Mouse (Mus musculus) heart, embryonic 15.5 days (tissue): ENCODE measurements around the gene Glb1l. TPM values are rescaled to one million over a fixed set of nuclear protein-coding genes. Genes with fewer than 3 reads are reported as not detected.
"Not testable (repeated sequence)": the region's sequence is repeated elsewhere in the genome, so short reads cannot be mapped to it uniquely, and the experiment has no call there.

ENCODE experiments used
- ATAC-seq: fragments of 200-750 bp; cut with Nextera tagmentation; replicated peaks from 2 replicates; pipeline ENCODE4 v1.8.0; 2017; ENCODE audit warnings: low read depth, moderate TSS enrichment; ENCODE audit not compliant: insufficient number of reproducible peaks, insufficient read depth, low FRiP score
- H3K27ac ChIP-seq: fragments of 300-500 bp; sonication (generic); 2 replicates; pipeline ENCODE4 v1.5.1; 2015; ENCODE audit warnings: mild to moderate bottlenecking, inconsistent platforms
- H3K27me3 ChIP-seq: fragments of 300-500 bp; sonication (generic); 2 replicates; pipeline ENCODE4 v1.6.1; 2015; ENCODE audit warnings: inconsistent platforms
- H3K36me3 ChIP-seq: fragments of 300-500 bp; sonication (generic); 2 replicates; pipeline ENCODE4 v1.6.1; 2015; ENCODE audit warnings: mild to moderate bottlenecking, inconsistent platforms
- H3K4me1 ChIP-seq: fragments of 300-500 bp; sonication (generic); replicated peaks from 2 replicates; pipeline ENCODE4 v1.6.1; 2015; ENCODE audit warnings: inconsistent platforms
- H3K4me2 ChIP-seq: fragments of 300-500 bp; sonication (generic); 2 replicates; pipeline ENCODE4 v1.6.1; 2015; ENCODE audit warnings: inconsistent platforms, mild to moderate bottlenecking, moderate library complexity
- H3K4me3 ChIP-seq: fragments of 300-500 bp; sonication (generic); 2 replicates; pipeline ENCODE4 v1.5.1; 2015; ENCODE audit warnings: mild to moderate bottlenecking, inconsistent platforms
- H3K9ac ChIP-seq: fragments of 300-500 bp; sonication (generic); 2 replicates; pipeline ENCODE4 v1.6.1; 2015; ENCODE audit warnings: mild to moderate bottlenecking, inconsistent platforms
- H3K9me3 ChIP-seq: fragments of 300-500 bp; sonication (generic); replicated peaks from 2 replicates; pipeline ENCODE4 v1.6.1; 2016; ENCODE audit warnings: inconsistent platforms
- WGBS: fragments of 180-500 bp; shearing (Covaris S2); methylation state at CpG from one replicate; pipeline ENCODE4 v1.1.7; 2015; ENCODE audit warnings: mixed read lengths; 5-methylcytosine and 5-hydroxymethylcytosine counted together
- polyA plus RNA-seq: library from polyadenylated mRNA; unstranded; fragments of >200 nt; fragmentation: Nextera tagmentation; extraction: Ambion mirVana; gene quantifications from 2 replicates; pipeline ENCODE4 v1.2.1, GENCODE M21; 2015

Glb1l gene
- polyA plus RNA-seq, 1 experiment from 2014 or later = 9.4 TPM

- peaks cover 37% of the 10 kb centered on the region for H3K4me1 ChIP-seq
- no peaks in the 10 kb centered on the region; the same call in 1 of the 2 replicates for H3K27me3 ChIP-seq
- peaks cover 6% of the 10 kb centered on the region; the same call in 1 of the 2 replicates for H3K36me3 ChIP-seq
- 77% methylated on average over 16 of the region's 16 CpGs for WGBS
- peak overlapping the region; percentile 41 for H3K9ac ChIP-seq
- no peak for ATAC-seq
- peak overlapping the region; percentile 94 for H3K27ac ChIP-seq
- H3K4me3 ChIP-seq = no peak overlapping the region
- no peaks in the 10 kb centered on the region for H3K9me3 ChIP-seq
- no peak overlapping the region for H3K4me2 ChIP-seq
Measured at GRCm38 (mm10) chr1:75247071-75247930, 36.7 kb upstream of the Glb1l start.

GRCm38 (mm10) chr1:75244836-75245235, 34.2 kb upstream of the Glb1l start:
- no peak overlapping the region for H3K27ac ChIP-seq
- WGBS = 22% methylated on average over 4 of the region's 4 CpGs
- H3K4me1 ChIP-seq = peaks cover 30% of the 10 kb centered on the region
- H3K27me3 ChIP-seq = no peaks in the 10 kb centered on the region
- H3K4me2 ChIP-seq = no peak overlapping the region
- H3K9me3 ChIP-seq = no peaks in the 10 kb centered on the region
- ATAC-seq = peak; percentile 45; the same call in 1 of the 2 replicates
- H3K4me3 ChIP-seq = no peak overlapping the region
- H3K9ac ChIP-seq = no peak overlapping the region
- H3K36me3 ChIP-seq = peaks cover 20% of the 10 kb centered on the region

- H3K36me3 ChIP-seq = peaks cover 26% of the 10 kb centered on the region
- 92% methylated on average over 12 of the region's 12 CpGs for WGBS
- H3K27me3 ChIP-seq = no peaks in the 10 kb centered on the region
- peaks cover 29% of the 10 kb centered on the region for H3K4me1 ChIP-seq
- no peaks in the 10 kb centered on the region for H3K9me3 ChIP-seq
- ATAC-seq = no peak
- H3K4me2 ChIP-seq = no peak overlapping the region
- H3K4me3 ChIP-seq = no peak overlapping the region
- H3K27ac ChIP-seq = no peak overlapping the region
- no peak overlapping the region for H3K9ac ChIP-seq
Measured at GRCm38 (mm10) chr1:75244175-75244826, 33.7 kb upstream of the Glb1l start.

- H3K4me1 ChIP-seq = peaks cover 28% of the 10 kb centered on the region
- H3K36me3 ChIP-seq = peaks cover 26% of the 10 kb centered on the region
- no peak overlapping the region for H3K27ac ChIP-seq
- 87% methylated on average over 14 of the region's 14 CpGs for WGBS
- H3K4me3 ChIP-seq = no peak overlapping the region
- H3K9ac ChIP-seq = no peak overlapping the region
- no peaks in the 10 kb centered on the region for H3K9me3 ChIP-seq
- no peaks in the 10 kb centered on the region for H3K27me3 ChIP-seq
- no peak for ATAC-seq
- no peak overlapping the region for H3K4me2 ChIP-seq
Measured at GRCm38 (mm10) chr1:75243411-75243810, 32.8 kb upstream of the Glb1l start.

- Histone ChIP-seq H3K9me3 (no peaks in the 10 kb centered on the region), H3K36me3 (peaks cover 26% of the 10 kb centered on the region), H3K4me3 (no peak overlapping the region), H3K27ac (peak overlapping the region; percentile 56), H3K4me1 (peaks cover 30% of the 10 kb centered on the region), H3K27me3 (no peaks in the 10 kb centered on the region), H3K9ac (no peak overlapping the region), H3K4me2 (no peak overlapping the region)
- 67% methylated on average over 10 of the region's 10 CpGs for WGBS
- no peak for ATAC-seq
Measured at GRCm38 (mm10) chr1:75239591-75239990, 29.0 kb upstream of the Glb1l start.

- under 1% methylated on average over 53 of the region's 64 CpGs for whole genome bisulfite sequencing
Measured at GRCm38 (mm10) chr1:75236117-75237050, 25.8 kb upstream of the Glb1l start, which contains the start of gene Dnajb2. TSS of gene Dnajb2 (plus strand) at chr1:75236406.

GRCm38 (mm10) chr1:75234606-75235005, 24.0 kb upstream of the Glb1l start:
- 1% methylated on average over 8 of the region's 8 CpGs for WGBS
- Histone ChIP-seq H3K27ac (0 out of 2 replicates have a peak overlapping the region, but pooled peaks have one; percentile 5), H3K36me3 (peaks cover 3% of the 10 kb centered on the region; the same call in 1 of the 2 replicates), H3K27me3 (no peaks in the 10 kb centered on the region), H3K4me2 (peak overlapping the region; percentile 28), H3K4me3 (no peak overlapping the region), H3K9ac (no peak overlapping the region), H3K4me1 (peaks cover 32% of the 10 kb centered on the region), H3K9me3 (no peaks in the 10 kb centered on the region)
- ATAC-seq = no peak; the same call in 1 of the 2 replicates

More at GRCm38 (mm10) chr1:75236117-75237050, 25.8 kb upstream of the Glb1l start, which contains the start of gene Dnajb2:
- peak within 1 kb of the TSS; percentile 94 for H3K9ac ChIP-seq
- H3K4me1 ChIP-seq = peaks cover 32% of the 10 kb centered on the region
- no peaks in the 10 kb centered on the region for H3K9me3 ChIP-seq
- no peaks in the 10 kb centered on the region for H3K27me3 ChIP-seq
- peak within 1 kb of the TSS; percentile 89 for H3K4me3 ChIP-seq
- H3K4me2 ChIP-seq = peak within 1 kb of the TSS; percentile 98
- peak within 1 kb of the TSS; percentile 95 for H3K27ac ChIP-seq
- ATAC-seq = peak; percentile 91
- H3K36me3 ChIP-seq = peaks cover 17% of the 10 kb centered on the region

GRCm38 (mm10) chr1:75232489-75232888, 21.9 kb upstream of the Glb1l start:
- H3K9ac ChIP-seq, H3K4me2 ChIP-seq, H3K9me3 ChIP-seq, H3K27me3 ChIP-seq, H3K27ac ChIP-seq, H3K4me3 ChIP-seq, ATAC-seq, H3K36me3 ChIP-seq: not testable (repeated sequence)
- WGBS = 61% methylated on average over 4 of the region's 4 CpGs
- H3K4me1 ChIP-seq = peaks cover 22% of the 10 kb centered on the region

- Histone ChIP-seq H3K4me1 (peaks cover 18% of the 10 kb centered on the region), H3K9me3 (no peaks in the 10 kb centered on the region), H3K9ac (no peak within 1 kb of the TSS), H3K4me2 (no peak within 1 kb of the TSS), H3K27me3 (no peaks in the 10 kb centered on the region), H3K4me3 (no peak within 1 kb of the TSS), H3K27ac (no peak within 1 kb of the TSS), H3K36me3 (no peaks in the 10 kb centered on the region)
- no peak for ATAC-seq
- 68% methylated on average over 5 of the region's 5 CpGs for WGBS
Measured at GRCm38 (mm10) chr1:75231664-75232152, 21.1 kb upstream of the Glb1l start, which contains the start of gene A630095N17Rik. TSS of gene A630095N17Rik (minus strand) at chr1:75232102.

- Histone ChIP-seq H3K4me1 (peaks cover 18% of the 10 kb centered on the region), H3K4me3 (no peak overlapping the region), H3K27ac (no peak overlapping the region), H3K4me2 (no peak overlapping the region), H3K27me3 (no peaks in the 10 kb centered on the region), H3K9me3 (no peaks in the 10 kb centered on the region), H3K9ac (no peak overlapping the region), H3K36me3 (no peaks in the 10 kb centered on the region)
- no peak for ATAC-seq
- WGBS = 67% methylated on average over 4 of the region's 4 CpGs
Measured at GRCm38 (mm10) chr1:75231224-75231623, 20.6 kb upstream of the Glb1l start.
